Mouse (Mus musculus) urinary bladder, postnatal 14 days (tissue): ENCODE measurements at regions not wholly inside any gene's neighbourhood (a gene's known extent, or its start where the extent isn't known, plus 50 kb on each side); places are given as distances from the start of the nearest gene placed in this dataset.
A peak's percentile ranks its signal among the peaks of the same experiment; 100 is the strongest.

Experiments
- DNase-seq: peaks from one replicate; pipeline ENCODE4 v3.0.0; 2021; ENCODE audit warnings: low spot score

- DNase-seq = no peak
These were observed 237.6 kb upstream of the Pabpc6 start for GRCm38 (mm10) chr17:9907077-9907476.

DNA sequence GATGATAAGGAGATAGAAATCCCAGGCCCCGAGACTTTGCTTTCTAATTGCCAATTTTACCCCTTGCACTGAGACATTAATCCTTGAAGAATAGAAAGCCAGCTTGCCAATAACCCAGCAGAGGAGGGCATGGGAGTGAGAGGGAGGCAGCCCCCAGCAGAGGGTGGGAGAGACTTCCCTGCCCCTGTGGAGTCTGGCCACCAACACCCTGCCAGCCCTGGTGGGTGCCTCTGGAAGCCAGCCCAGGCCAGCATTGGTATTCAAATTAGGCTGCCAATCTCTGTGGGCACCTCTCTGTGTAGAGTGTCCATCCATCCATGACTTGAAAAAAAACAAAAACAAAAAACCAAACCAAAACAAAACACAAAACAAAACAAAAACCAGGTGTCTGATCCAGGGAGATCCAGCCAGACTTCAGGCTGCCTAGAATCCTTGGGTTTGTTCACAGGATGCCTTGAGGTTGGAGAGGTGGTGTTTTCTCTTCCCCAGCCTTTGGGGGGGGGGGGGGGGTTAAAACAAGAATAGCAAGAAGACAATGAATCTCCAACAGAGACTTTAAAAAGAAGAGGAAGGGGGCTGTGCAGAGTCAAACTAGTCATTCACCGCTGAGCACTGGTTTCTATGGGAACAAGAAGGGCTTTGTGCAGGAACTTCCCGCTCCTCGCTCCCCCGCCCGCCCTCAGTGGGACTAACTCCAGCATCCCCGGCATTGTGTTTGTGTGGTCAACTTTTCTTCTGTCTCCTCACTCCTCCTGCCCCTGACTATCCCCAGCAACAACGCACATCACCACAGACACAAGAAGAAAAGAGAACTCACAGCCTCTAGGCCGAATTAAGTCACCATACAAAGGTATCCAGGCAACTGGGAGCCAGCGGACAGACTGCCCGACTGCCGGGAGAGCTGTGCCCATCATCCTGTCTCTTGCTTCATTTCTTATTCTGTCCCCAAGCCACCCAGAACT, 236.3 kb upstream of the Pabpc6 start:
- DNase-seq = no peak

DNA sequence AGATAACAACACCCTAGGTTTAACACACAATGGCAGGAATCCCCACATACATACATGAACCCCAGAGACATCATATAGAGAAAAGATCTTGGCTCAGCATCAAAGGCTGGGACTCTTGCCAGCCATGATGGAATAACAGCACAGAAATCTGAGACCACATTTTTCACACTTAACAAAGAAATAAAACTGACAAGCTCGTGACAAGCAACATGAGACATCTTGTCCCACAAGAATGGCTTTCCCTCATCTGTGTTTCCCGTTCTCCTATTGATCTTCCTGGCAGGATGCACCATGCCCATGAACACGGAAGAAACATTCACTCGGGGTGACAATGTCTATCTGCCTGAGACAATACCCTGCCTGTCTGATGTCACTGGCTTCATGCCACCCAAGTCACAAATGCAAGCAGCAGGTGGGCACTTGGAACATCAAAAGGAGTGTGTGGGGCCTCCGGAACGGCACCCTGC, 235.0 kb upstream of the Pabpc6 start:
- no peak for DNase-seq

- no peak for DNase-seq
These were observed 233.8 kb upstream of the Pabpc6 start for GRCm38 (mm10) chr17:9903313-9903712.

GRCm38 (mm10) chr17:9896964-9897363, 227.4 kb upstream of the Pabpc6 start:
- no peak for DNase-seq

DNA sequence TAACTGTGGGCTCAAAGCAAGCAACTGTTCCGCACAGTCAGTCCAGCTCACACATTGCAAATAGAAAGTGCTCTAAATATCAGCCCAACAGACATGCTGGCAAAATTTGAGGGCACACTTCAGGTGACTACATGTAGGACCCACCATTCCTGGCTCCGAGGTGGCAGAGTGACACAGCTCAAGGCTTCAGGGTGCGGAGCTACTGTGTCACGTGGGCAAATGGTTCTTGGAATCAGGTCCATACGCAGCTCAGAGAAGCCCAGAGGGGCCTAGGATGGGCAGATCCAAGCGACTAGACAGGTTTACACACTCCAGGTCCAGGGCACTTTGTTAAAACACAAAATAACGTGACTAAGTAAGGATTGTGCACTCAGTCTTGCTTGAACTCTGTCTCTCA, 226.2 kb upstream of the Pabpc6 start:
- DNase-seq = no peak

DNA sequence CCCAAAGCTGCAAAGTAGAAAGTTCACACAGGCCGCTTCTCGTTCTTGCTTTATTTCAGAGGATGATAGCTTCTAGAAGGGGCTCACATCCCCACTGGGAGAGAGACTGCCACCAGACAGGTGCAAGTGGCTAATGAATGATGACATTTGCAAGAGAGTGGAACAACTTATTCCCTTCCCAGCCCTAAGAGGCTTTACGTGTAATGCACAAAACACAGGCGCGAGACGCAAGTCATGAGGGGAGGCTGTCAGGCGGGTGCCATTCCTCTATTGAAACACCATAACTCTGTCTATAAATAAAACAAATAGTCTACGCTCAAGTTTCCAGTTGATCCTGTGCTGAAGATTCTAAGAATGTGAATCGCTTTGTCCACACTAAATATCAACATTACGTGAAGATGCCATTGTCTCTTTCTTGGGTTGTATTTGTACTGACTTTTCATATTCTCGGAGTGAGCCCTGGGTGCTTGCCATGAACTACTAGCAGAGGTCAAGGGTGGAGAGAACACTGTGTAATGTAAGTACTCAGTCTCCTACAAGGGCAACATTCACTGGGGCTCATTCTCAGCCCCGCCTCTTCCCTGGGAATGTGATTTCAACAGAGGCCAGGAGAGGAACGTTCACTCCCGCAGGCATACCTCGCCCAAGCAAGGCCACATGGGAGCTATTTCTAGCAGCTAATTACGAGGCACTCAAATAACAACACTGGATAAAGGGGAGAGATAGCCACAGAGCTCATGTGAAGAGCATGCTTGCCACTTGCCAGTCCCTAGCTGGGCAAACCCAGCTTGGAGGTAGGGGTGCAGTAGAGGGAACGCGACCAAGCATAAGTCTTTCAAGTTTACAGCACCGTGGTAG, 225.5 kb upstream of the Pabpc6 start:
- peak; percentile 50 for DNase-seq

DNA sequence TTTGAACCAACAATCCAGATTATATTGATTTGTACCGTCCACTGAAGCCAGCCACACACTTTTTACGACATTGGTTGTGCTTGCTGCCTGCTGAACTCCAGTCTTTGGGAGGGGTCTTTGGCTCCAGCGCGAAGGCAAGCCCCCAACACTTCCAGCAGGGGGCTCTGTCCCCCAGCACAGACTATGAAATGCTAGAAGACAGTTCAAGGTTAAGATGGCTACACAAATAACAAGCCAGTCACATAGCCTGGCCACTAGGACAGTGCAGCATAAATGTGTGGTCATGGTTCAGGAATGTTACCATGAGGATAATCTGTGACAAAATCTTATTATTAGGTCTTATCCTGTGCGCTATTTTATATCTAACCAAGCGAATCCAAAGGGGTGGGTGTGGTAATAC, 224.4 kb upstream of the Pabpc6 start:
- no peak for DNase-seq

- DNase-seq = no peak
These were observed 223.3 kb upstream of the Pabpc6 start for GRCm38 (mm10) chr17:9892776-9893175.

GRCm38 (mm10) chr17:9892141-9892540, 222.6 kb upstream of the Pabpc6 start:
- DNase-seq = no peak

DNA sequence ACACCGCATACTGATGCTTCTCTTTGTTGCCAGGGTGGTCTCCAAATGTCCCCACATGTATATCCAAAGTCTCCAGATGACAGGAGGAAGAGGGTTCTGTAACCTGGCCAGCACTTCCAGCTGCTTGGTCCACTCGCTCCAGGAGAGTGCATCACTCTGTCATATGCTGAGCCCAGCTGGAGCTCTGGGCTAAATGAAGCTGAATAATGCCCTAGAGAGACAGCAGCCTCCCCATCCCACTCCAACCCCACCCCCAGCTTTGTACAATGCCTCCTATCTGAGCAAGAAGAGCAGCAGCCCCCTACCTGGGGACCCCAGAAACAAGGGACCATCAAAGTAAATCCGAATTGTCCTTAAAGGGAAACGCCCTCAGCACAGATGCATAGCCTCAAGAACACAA, 219.0 kb upstream of the Pabpc6 start:
- DNase-seq = no peak

DNA sequence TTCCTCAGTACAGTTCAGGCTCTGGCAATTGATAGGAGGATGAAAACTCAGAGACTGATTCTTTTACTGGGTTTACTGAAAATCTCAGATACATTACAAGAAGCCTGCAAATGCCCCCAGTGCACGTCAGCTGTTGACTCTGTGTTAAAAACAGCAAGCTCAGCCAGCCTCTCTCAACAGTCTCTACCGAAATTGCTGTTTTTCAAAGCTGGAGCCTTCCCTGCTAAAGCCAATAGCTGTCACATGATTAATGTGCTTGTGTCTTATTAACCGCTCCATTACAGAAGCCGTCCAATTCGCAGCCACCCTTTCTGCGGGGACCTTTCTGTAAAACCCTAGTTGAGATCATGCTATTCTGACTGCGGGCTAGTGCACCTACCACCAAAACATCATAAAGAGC, 215.6 kb upstream of the Pabpc6 start:
- DNase-seq = no peak

DNA sequence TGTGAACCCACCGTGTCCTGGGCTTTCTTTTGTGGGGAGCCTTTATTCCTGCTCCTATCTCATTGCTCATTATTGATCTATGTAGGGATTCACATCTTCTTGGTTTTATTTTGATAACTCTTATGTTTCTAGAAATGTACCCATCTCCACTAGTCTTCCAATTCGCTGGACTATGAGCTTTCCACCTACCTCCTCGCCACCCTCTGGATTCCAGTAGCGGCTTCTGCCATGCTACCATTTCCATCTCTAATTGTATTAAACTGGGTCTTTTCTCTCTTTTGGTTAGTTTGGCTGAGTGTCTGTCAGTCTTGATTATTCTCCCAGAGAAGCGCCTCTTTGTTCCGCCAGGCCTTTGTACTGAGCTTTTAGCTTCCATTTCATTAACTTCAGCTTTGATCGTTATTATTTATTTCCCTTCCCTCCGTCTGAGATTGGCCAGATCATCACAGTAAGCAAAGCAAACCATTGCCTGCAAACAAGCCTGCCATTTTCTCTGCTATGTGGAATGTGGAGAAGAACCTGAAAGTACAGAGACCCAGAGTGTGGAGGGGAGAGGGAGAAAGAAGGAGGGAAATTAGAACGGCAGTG, 213.2 kb upstream of the Pabpc6 start:
- DNase-seq = no peak

GRCm38 (mm10) chr17:9879556-9880206, 210.2 kb upstream of the Pabpc6 start:
- no peak for DNase-seq

- no peak for DNase-seq
These were observed 204.2 kb upstream of the Pabpc6 start for GRCm38 (mm10) chr17:9873695-9874094.

DNA sequence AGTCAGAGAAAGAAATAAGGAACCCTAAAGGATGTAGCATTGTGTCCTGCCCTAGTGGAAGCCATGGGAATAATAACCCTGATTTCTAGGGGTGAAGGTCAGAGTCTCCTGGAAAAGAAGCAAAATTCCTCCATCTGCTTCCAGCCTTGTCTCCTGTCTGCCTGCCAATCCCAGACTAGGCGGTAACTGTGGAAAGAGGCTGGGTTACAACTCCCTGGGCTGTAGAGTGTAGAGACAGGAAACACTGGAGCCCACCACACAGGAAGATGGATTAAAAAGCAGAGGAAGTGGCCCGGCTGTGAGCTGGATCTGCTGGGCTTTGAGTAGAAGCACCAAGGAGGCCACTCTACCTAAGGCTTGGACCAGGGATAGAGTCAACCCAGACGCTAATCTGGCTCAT, 200.7 kb upstream of the Pabpc6 start:
- no peak for DNase-seq

DNA sequence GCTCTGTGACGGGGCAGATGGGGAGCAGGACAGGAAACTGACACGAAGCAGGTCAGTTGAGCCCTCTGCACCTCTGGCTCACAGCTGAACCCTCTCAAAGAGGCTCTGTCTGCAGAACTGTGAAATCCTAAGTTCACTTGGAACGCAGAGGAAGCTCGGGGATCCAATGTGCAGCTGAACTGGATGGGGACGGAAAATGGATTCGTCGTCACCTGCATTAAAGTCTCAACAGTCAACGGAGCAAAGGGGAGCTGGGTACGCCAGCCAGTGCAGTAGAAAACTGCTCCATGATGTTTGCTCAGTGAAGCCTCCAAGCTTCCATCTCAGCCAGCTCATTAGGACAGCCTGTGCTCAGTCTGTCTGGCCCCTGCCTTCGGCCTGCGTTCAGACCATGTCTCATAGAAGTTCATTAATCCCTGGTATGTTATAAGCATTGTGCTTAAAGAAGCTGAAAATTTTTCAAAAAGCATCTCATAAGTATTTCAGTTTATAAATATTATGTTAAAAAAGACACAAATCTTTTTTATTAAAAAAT, 199.3 kb upstream of the Pabpc6 start:
- no peak for DNase-seq

DNA sequence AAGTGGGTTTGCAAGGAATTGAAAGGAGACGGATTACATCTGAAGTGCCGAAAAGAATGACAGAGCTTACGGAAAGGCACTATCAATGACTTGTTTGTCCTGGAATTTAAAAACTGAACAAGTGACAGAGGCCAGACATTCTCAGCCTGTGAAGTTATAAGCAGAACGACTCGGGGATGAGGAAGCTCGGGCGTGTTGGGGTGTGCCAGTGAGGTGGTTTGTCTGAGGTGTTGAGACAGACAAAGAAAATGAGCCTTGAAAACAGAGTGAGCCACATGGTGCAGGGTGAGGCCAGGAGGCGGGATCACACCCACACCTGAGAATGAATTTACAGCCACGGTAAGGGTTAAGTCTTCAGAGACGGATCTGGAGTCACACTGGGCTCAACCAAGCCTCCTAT, 194.7 kb upstream of the Pabpc6 start:
- no peak for DNase-seq

DNA sequence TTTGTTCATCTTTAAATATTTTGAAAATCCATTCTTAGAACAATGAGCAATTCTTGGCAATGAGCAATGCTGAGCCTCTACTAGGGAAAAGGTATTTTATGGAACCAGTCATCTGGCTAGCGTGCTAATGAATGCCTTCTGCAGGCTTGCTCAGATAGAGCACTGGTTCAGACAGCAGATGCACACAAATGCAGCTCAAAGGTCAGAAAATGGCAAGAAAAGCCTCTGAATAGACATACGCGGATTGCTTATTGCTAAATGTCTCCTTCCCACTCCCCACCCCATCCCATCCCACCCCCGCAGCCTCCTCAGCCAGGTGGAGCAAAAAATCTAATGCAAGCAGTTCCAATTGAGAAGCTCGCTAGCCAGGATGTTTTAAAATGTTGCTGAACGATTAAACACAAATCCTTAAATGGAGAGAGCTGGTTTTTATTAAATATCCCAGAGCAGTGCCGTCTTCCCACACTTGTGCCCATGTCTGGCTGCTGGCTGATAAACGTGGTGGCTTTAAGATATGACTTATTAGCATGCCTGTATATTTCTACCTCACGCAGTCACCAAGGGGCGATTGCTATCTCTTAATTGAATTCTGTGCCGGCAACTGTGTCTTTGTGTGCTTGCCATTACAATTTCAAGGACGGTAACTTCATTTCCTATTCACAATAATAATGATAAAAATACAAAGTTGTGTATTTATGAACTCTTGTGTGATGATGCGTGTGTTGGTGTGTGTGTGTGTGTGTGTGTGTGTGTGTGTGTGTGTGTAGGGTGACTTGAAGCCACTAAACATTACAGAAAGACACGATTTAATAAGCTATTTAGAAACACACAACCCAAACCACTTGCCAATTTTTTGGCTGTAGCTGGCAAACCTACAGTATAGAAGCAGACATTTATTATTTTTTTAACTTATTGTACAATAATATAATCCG, 192.7 kb upstream of the Pabpc6 start:
- DNase-seq = no peak

- no peak for DNase-seq
These were observed 191.8 kb upstream of the Pabpc6 start for GRCm38 (mm10) chr17:9861346-9861745.
